Mouse (Mus musculus) olfactory bulb, adult 2 months (tissue): ENCODE results near the gene H2-Eb1.

Source experiments
- CTCF ChIP-seq: fragments of 200-500 bp; IDR thresholded peaks from 2 replicates; pipeline ENCODE4 v1.5.1; 2012; ENCODE audit warnings: low read depth, mild to moderate bottlenecking, low read length, moderate library complexity; ENCODE audit not compliant: insufficient read depth
- POLR2A ChIP-seq: fragments of 200-500 bp; IDR thresholded peaks from 2 replicates; pipeline ENCODE4 v1.6.1; 2012; ENCODE audit warnings: mild to moderate bottlenecking, low read depth, low read length, moderate library complexity; ENCODE audit not compliant: insufficient read depth

GRCm38 (mm10) chr17:34309225-34309624 lies 3.6 kb downstream of the H2-Eb1 start:
- no peak for TF ChIP-seq CTCF
- no peak for TF ChIP-seq POLR2A
